Mouse (Mus musculus) kidney, embryonic 15.5 days (tissue): ENCODE data around the gene Znrf4. TPM values are rescaled to one million over a fixed set of nuclear protein-coding genes. Genes with fewer than 3 reads are reported as not detected.

ENCODE experiments used
- ATAC-seq: fragments of 200-750 bp; cut with Nextera tagmentation; replicated peaks from 2 replicates; pipeline ENCODE4 v1.8.0; 2017; ENCODE audit warnings: moderate TSS enrichment; ENCODE audit not compliant: low FRiP score
- H3K27ac ChIP-seq: fragments of 300-500 bp; sonication (generic); 2 replicates; pipeline ENCODE4 v1.5.1; 2015; ENCODE audit warnings: mild to moderate bottlenecking, inconsistent platforms
- H3K27me3 ChIP-seq: fragments of 300-500 bp; sonication (generic); 2 replicates; pipeline ENCODE4 v1.6.1; 2015; ENCODE audit warnings: inconsistent platforms
- H3K36me3 ChIP-seq: fragments of 300-500 bp; sonication (generic); 2 replicates; pipeline ENCODE4 v1.6.1; 2015; ENCODE audit warnings: inconsistent platforms
- H3K4me1 ChIP-seq: fragments of 300-500 bp; sonication (generic); 2 replicates; pipeline ENCODE4 v1.6.1; 2015; ENCODE audit warnings: inconsistent platforms
- H3K4me2 ChIP-seq: fragments of 300-500 bp; sonication (generic); 2 replicates; pipeline ENCODE4 v1.6.1; 2015; ENCODE audit warnings: moderate library complexity, mild to moderate bottlenecking, inconsistent platforms
- H3K4me3 ChIP-seq: fragments of 300-500 bp; sonication (generic); replicated peaks from 2 replicates; pipeline ENCODE4 v1.5.1; 2015; ENCODE audit warnings: mild to moderate bottlenecking, inconsistent platforms
- H3K9ac ChIP-seq: fragments of 300-500 bp; sonication (generic); 2 replicates; pipeline ENCODE4 v1.6.1; 2015; ENCODE audit warnings: mild to moderate bottlenecking, inconsistent platforms
- H3K9me3 ChIP-seq: fragments of 300-500 bp; sonication (generic); replicated peaks from 2 replicates; pipeline ENCODE4 v1.6.1; 2016; ENCODE audit warnings: inconsistent platforms
- WGBS: fragments of 180-500 bp; shearing (Covaris S2); methylation state at CpG from one replicate; pipeline ENCODE4 v1.1.7; 2015; ENCODE audit warnings: mixed read lengths; 5-methylcytosine and 5-hydroxymethylcytosine counted together
- polyA plus RNA-seq: library from polyadenylated mRNA; unstranded; fragments of >200 nt; fragmentation: Nextera tagmentation; extraction: Ambion mirVana; gene quantifications from 2 replicates; pipeline ENCODE4 v1.2.1, GENCODE M21; 2015

Znrf4 gene
- polyA plus RNA-seq, 1 experiment from 2014 or later = not detected

DNA sequence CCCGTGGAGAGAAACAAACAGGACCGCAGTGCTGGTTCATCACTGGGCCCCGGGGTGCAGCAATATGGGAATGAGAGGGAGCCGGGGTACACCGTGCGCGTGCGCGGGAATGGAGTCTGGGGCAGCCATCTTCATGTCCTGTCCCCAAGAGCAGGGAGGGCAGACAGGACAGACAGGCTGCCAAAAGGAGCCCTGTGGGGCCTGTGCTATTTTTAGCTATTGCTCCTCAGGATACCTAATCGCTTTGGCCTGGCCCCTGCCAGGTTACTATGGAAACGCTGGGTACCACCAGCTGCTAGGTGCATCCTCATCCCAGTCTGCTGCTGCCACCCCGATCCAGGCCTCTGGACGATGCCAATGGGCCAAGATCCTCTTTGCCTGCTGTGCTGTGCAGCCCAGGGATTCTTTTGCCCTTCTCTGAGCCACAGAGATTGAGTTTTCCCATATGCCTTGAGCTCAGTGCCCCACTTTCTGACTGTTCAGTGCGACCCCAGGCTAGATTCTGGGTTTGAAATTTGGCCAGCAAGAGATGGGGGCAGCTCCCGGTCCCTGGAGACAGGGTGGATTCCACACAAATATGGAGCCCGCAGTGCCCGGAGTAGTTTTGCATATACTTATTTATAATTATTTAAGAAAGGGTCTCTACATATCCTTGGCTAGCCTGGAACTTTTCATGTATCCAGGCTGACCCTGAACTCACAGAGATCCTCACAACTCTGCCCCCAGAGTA, 35.0 kb upstream of the Znrf4 start:
- no peak for ATAC-seq
- Histone ChIP-seq H3K36me3 (no peaks in the 10 kb centered on the region), H3K4me3 (no peak overlapping the region), H3K9ac (no peak overlapping the region), H3K4me1 (peaks cover 9% of the 10 kb centered on the region; the same call in 1 of the 2 replicates), H3K27ac (no peak overlapping the region), H3K27me3 (no peaks in the 10 kb centered on the region), H3K4me2 (no peak overlapping the region), H3K9me3 (no peaks in the 10 kb centered on the region)
- WGBS = 68% methylated on average over 17 of the region's 17 CpGs

DNA sequence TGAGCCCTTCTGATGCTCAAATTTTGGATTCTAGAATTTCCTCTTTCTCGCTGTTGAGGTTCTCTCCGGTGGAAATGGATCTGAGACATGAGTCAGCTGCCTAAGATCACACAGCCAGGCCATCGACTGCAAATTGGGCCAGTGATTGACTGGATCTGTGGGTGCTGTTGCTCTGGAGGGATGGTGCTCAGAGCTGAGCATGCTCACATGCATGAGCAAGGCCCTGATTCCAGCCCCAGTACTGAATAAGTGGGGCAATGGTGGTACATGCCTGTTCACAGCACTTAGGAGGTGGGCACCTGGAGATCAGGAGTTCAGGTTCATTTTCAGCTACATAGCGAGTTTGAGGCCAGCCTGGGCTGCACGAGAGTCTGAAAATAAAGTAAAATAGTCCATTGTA, 34.3 kb upstream of the Znrf4 start:
- ATAC-seq = no peak
- Histone ChIP-seq H3K4me2 (no peak overlapping the region), H3K9me3 (no peaks in the 10 kb centered on the region), H3K4me1 (peaks cover 9% of the 10 kb centered on the region; the same call in 1 of the 2 replicates), H3K9ac (no peak overlapping the region), H3K27me3 (no peaks in the 10 kb centered on the region), H3K27ac (no peak overlapping the region), H3K36me3 (no peaks in the 10 kb centered on the region), H3K4me3 (no peak overlapping the region)
- WGBS = 80% methylated on average over 5 of the region's 5 CpGs

DNA sequence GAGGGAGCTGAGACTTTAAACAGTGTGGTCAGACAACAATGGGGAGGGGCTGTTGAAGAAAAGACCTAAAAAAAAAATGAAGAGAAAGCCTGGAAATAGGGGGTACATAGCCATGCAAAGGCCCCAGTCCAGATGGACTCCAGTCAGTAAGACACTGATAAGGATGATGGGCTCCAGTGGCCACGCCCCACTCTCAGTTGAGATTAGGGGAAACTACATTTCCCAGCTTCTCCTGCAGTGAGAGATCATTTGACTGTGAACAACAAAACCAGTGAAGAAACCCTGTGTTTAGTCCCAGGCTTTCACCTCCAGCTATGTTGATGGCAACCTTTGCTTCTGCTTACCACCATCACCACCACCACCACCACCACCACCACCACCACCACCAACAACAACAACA, 33.7 kb upstream of the Znrf4 start:
- Histone ChIP-seq H3K9ac (no peak overlapping the region), H3K9me3 (no peaks in the 10 kb centered on the region), H3K4me2 (no peak overlapping the region), H3K4me1 (peaks cover 5% of the 10 kb centered on the region; the same call in 1 of the 2 replicates), H3K27me3 (no peaks in the 10 kb centered on the region), H3K4me3 (no peak overlapping the region), H3K27ac (no peak overlapping the region), H3K36me3 (no peaks in the 10 kb centered on the region)
- ATAC-seq = no peak
- WGBS = 85% methylated on average over 1 of the region's 1 CpGs

DNA sequence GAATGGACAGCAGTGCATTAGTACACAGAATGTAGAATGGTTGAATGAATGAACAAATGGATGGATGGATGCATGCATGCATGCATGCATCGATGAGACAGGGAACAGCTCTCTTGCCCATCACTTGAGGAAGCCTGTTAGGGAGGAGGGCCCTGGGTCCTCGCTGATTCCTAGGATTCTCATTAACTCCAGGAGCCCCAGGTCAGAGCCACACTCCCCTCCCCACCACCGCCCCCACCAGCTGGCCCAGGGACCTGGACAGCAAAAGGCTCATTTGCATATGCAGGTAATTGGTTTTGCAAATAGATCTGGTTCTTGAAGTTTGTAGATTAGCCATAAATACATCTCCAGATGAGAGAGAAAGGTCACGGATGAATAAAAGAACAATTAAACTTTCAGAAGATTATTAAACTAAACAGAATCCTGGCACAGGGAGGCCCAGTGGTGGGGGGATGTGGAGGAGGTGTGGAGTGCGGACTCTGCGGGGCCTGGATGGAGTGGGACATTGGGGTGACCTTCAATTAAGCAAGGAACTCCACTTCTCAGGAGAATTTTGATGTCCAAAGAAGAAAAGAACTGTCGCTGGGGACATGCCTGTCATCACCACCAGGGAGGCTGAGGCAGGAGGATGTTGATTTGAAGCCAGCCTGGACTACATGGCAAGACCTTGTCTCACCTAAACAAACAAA, 32.6 kb upstream of the Znrf4 start:
- Histone ChIP-seq H3K4me1 (no peaks in the 10 kb centered on the region), H3K27ac (no peak overlapping the region), H3K4me2 (no peak overlapping the region), H3K4me3 (no peak overlapping the region), H3K27me3 (no peaks in the 10 kb centered on the region), H3K9ac (no peak overlapping the region), H3K36me3 (no peaks in the 10 kb centered on the region), H3K9me3 (no peaks in the 10 kb centered on the region)
- no peak for ATAC-seq
- 62% methylated on average over 7 of the region's 7 CpGs for WGBS

DNA sequence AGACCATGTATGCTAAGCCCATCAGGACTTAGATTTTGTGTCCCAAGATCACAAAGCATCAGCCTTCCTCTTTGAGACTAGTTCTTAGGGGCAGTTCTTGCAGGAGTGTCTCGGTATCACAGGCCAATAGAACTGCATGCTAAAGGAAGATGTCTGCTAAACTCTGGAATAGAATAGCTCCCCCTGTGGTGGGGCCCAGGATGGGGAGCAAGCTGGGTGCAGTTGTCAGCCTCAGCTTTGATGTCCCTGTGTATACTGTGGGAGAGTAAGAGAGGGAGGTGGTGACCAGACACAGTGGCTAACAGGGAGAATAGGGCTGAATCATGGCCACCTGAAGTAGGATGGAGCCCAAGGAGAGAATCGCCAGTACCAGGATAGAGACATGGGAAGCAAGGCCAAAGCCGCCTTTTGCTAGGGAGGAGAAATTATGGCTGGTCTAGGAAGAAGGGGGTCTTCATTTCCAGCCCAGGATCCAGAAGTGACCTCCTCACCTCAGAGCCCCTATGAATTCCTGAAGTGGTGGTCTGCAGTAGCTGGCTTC, 31.5 kb upstream of the Znrf4 start:
- Histone ChIP-seq H3K9me3 (no peaks in the 10 kb centered on the region), H3K4me1 (no peaks in the 10 kb centered on the region)

DNA sequence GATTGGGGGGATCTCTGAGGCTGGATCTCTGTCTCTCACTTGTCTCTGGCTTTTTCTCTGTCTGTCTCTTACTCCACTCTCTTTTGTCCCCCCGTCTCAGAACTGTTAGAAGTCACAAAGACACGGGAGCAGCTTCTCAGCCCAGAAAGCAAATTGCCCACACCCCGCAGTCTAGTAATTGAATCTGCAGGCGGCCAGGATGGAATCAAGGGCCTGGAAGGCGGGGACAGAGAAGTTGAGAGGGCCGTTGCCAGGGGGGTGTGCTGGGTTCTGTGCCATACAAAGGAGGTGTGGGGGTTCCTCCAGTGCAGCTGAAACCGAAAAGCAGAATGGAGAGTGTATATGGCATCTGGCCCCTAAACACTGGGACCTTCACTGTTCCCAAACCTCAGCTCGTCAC, 30.5 kb upstream of the Znrf4 start:
- Histone ChIP-seq H3K4me1 (0 out of 2 replicates have a peak, but pooled peaks cover 3% of the 10 kb centered on the region), H3K9ac (no peak overlapping the region), H3K27me3 (no peaks in the 10 kb centered on the region), H3K9me3 (no peaks in the 10 kb centered on the region), H3K4me2 (no peak overlapping the region), H3K36me3 (no peaks in the 10 kb centered on the region), H3K4me3 (no peak overlapping the region), H3K27ac (no peak overlapping the region)
- WGBS = 36% methylated on average over 8 of the region's 8 CpGs
- no peak for ATAC-seq

More for the DNA sequence above, 31.5 kb upstream of the Znrf4 start:
- 78% methylated on average over 3 of the region's 3 CpGs for WGBS
- Histone ChIP-seq H3K27me3 (no peaks in the 10 kb centered on the region), H3K4me2 (no peak overlapping the region), H3K9ac (no peak overlapping the region), H3K27ac (no peak overlapping the region), H3K36me3 (no peaks in the 10 kb centered on the region), H3K4me3 (no peak overlapping the region)
- ATAC-seq = no peak

DNA sequence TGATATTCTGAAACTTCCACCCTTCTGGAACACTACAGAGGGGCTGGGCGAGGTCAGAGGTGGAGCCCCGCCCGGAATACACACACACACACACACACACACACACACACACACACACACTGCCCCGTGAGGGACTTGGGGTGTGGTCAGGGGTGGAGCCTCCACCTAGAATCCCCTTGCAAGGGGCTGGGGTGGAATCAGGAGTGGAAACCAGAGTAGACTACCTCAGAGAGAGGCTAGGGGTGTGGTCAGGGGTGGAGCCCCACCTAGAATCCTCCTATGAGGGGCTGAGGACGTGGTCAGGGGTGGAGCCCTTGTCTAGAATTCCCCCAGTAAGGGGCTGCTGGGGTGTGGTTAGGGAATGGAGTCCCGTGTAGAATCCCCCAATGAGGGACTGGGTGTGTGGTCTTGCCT, 28.3 kb upstream of the Znrf4 start:
- H3K4me2 ChIP-seq = no peak overlapping the region
- no peaks in the 10 kb centered on the region for H3K27me3 ChIP-seq
- WGBS = 39% methylated on average over 6 of the region's 6 CpGs
- no peak overlapping the region for H3K27ac ChIP-seq
- H3K9ac ChIP-seq = no peak overlapping the region
- ATAC-seq = peak; percentile 57
- H3K9me3 ChIP-seq = no peaks in the 10 kb centered on the region
- no peaks in the 10 kb centered on the region for H3K36me3 ChIP-seq
- no peak overlapping the region for H3K4me3 ChIP-seq
- H3K4me1 ChIP-seq = 0 out of 2 replicates have a peak, but pooled peaks cover 3% of the 10 kb centered on the region

DNA sequence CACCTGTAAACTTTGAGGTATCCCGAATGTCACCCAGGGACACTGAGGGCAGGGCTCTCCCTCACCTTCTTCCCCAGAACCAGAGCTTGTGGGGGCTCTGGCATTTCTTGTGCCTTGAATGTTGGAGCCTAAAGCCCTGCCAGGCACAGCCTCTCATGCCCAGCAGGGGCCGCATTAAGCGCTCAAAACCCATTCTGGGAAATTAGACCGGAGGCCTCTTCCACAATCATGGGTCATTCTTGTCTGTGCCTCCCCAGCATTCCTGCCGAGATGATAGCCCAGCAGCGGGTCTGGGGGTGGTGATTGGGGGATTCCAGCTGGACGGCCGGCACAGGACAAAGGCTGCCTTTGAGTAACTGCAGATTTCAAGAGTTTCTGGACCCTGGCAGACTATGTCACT, 25.7 kb upstream of the Znrf4 start:
- Histone ChIP-seq H3K27me3 (no peaks in the 10 kb centered on the region), H3K9ac (no peak overlapping the region), H3K27ac (no peak overlapping the region), H3K4me3 (no peak overlapping the region), H3K36me3 (no peaks in the 10 kb centered on the region), H3K4me1 (0 out of 2 replicates have a peak, but pooled peaks cover 3% of the 10 kb centered on the region), H3K9me3 (no peaks in the 10 kb centered on the region), H3K4me2 (no peak overlapping the region)
- 38% methylated on average over 8 of the region's 8 CpGs for WGBS
- no peak for ATAC-seq

DNA sequence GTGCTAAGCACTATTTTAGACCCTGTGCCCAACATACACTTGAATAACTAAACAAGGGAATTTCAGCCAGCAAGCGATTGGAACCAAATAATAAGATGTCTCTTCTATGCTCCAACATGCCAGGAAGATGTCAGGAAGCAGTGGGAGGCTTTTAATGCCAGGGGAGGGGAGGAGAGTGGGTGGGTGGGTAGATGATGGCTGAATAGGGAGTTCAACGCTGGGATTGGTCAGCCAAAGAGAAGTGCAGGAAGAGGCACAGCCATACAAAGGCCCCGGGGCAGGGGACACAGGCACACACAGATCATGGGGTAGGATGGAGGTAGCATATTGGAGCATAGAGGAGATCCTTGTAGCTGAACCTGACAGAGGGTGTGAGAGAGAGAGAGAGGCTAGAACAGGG, 24.6 kb upstream of the Znrf4 start:
- Histone ChIP-seq H3K36me3 (no peaks in the 10 kb centered on the region), H3K4me2 (no peak overlapping the region), H3K27me3 (no peaks in the 10 kb centered on the region), H3K9me3 (no peaks in the 10 kb centered on the region), H3K9ac (no peak overlapping the region), H3K4me1 (0 out of 2 replicates have a peak, but pooled peaks cover 3% of the 10 kb centered on the region), H3K4me3 (no peak overlapping the region), H3K27ac (no peak overlapping the region)
- WGBS = 72% methylated on average over 3 of the region's 3 CpGs
- ATAC-seq = no peak

DNA sequence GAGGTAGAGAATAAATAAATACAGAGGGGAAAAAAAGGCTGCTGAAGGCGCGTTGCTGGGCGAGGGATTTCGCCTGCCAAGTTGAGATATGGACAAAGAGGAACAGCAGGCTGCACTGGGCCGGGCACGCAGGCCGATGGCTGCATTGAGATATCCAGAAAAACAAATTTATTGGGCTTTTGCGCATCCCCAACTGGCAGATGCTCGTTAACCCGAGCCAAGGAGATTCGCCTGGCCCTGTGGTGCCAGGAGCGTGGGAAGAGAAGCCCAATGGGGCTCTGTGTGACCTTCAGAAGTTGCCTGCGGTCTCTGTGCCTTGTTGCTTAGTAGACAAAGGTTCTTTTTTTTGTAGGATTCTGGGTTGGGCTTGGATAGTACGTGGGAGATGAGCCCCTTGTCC, 24.0 kb upstream of the Znrf4 start:
- Histone ChIP-seq H3K4me2 (no peak overlapping the region), H3K9me3 (no peaks in the 10 kb centered on the region)
- 76% methylated on average over 14 of the region's 14 CpGs for WGBS

DNA sequence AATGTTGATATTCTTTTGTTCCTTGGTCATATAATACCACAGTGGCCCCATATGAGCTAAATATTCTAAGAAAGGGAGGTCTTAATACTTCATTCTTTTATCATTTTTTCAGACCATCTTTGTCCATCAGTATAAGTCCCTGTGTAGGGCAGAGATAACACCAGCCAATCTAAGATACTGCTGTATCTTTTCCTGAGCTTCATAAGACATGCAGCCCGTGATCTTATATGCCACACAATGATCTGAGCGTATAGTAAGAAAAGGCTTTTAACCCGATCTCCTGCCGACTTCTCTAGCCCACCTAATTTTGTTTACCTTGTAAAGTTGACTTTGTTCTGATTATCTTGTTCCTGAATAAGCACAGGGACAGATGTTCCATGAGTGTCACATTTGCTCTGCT, 12.7 kb upstream of the Znrf4 start:
- Histone ChIP-seq H3K27me3 (peaks cover 12% of the 10 kb centered on the region; the same call in 1 of the 2 replicates), H3K4me3 (no peak overlapping the region), H3K4me1 (no peaks in the 10 kb centered on the region), H3K9ac (no peak overlapping the region), H3K27ac (no peak overlapping the region), H3K4me2 (no peak overlapping the region), H3K36me3 (no peaks in the 10 kb centered on the region), H3K9me3 (no peaks in the 10 kb centered on the region)
- ATAC-seq = no peak
- 64% methylated on average over 4 of the region's 4 CpGs for WGBS

More for the DNA sequence above, 24.0 kb upstream of the Znrf4 start:
- H3K27me3 ChIP-seq = no peaks in the 10 kb centered on the region
- no peak overlapping the region for H3K9ac ChIP-seq
- no peaks in the 10 kb centered on the region for H3K36me3 ChIP-seq
- H3K27ac ChIP-seq = no peak overlapping the region
- 0 out of 2 replicates have a peak, but pooled peaks cover 3% of the 10 kb centered on the region for H3K4me1 ChIP-seq
- no peak for ATAC-seq
- no peak overlapping the region for H3K4me3 ChIP-seq

DNA sequence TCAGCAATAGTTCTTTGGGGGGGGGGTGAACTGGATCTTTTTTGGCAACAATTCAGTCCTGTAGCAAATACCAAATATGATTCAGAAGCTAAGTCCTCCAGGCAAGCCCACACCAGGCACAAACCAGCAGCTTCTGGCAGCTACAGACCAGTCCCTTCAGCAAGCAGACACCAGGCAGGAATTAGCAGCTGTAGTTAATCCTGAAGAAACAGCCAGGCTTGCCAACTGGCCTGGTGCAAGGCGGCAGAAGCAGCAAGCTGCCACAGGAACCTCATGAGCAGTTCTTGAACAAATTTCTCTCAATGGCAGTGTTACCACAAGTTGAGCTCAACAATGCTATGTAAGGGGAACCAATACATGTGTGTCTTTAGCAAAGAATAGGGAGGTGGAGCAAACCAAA, 10.5 kb upstream of the Znrf4 start:
- no peaks in the 10 kb centered on the region for H3K4me1 ChIP-seq
- H3K27me3 ChIP-seq = peaks cover 12% of the 10 kb centered on the region; the same call in 1 of the 2 replicates
- no peak overlapping the region for H3K9ac ChIP-seq
- ATAC-seq = no peak
- H3K4me3 ChIP-seq = no peak overlapping the region
- H3K36me3 ChIP-seq = no peaks in the 10 kb centered on the region
- no peak overlapping the region for H3K4me2 ChIP-seq
- H3K27ac ChIP-seq = no peak overlapping the region
- H3K9me3 ChIP-seq = no peaks in the 10 kb centered on the region
- 60% methylated on average over 1 of the region's 1 CpGs for WGBS
